In genomic region chr13:23739922-23740252, GRCm38 (mm10) we compare ENCODE assay signal across 8 mouse cellular contexts. TPM values are rescaled to one million over a fixed set of nuclear protein-coding genes. Genes with fewer than 3 reads are reported as not detected.
DNase-seq lines count a peak whose midpoint lies in the region; ATAC-seq and TF ChIP-seq lines count a peak whose summit lies in the region.

No protein-coding gene starts in this region.

- peaks cover 13% of the 10 kb centered on the region; the same call in 1 of the 2 replicates for H3K4me1 ChIP-seq in kidney, embryonic 14.5 days (ENCODE audit: control insufficient read depth, insufficient read depth, low read length)
- peaks cover 7% of the 10 kb centered on the region for H3K4me1 ChIP-seq in bone marrow macrophage, adult 2 months (ENCODE audit: control insufficient read depth, insufficient read depth, low read length)
- peaks cover 17% of the 10 kb centered on the region for H3K4me1 ChIP-seq in midbrain, embryonic 16.5 days (ENCODE audit: control insufficient read depth, insufficient read depth, low read length)

- peak overlapping the region; percentile 74 for H3K9ac ChIP-seq in kidney, embryonic 14.5 days (ENCODE audit: low read depth, low read length)
- H3K9ac ChIP-seq in midbrain, embryonic 16.5 days (ENCODE audit: low read depth, low read length) = peak overlapping the region; percentile 45; the same call in 1 of the 2 replicates

- no peak for TF ChIP-seq CTCF in bone marrow macrophage, adult 2 months (IDR thresholded peaks at IDR 0.05; ENCODE audit: low read depth, low read length)

- H3K36me3 ChIP-seq in kidney, embryonic 14.5 days (ENCODE audit: control insufficient read depth, insufficient read depth, low read length) = no peaks in the 10 kb centered on the region
- no peaks in the 10 kb centered on the region for H3K36me3 ChIP-seq in midbrain, embryonic 16.5 days (ENCODE audit: control insufficient read depth, insufficient read depth, low read length)

- peak overlapping the region; percentile 51 for H3K4me3 ChIP-seq in kidney, embryonic 14.5 days (ENCODE audit: low read length)
- peak overlapping the region; percentile 84 for H3K4me3 ChIP-seq in bone marrow macrophage, adult 2 months (ENCODE audit: insufficient read depth, low read length)
- H3K4me3 ChIP-seq in midbrain, embryonic 16.5 days (ENCODE audit: low read depth, low read length) = peak overlapping the region; percentile 55

- peak overlapping the region; percentile 72 for H3K4me2 ChIP-seq in kidney, embryonic 14.5 days (replicated peaks; ENCODE audit: low read depth, low read length)
- H3K4me2 ChIP-seq in midbrain, embryonic 16.5 days (ENCODE audit: low read length) = peak overlapping the region; percentile 95

- H3K9me3 ChIP-seq in kidney, embryonic 14.5 days (ENCODE audit: control insufficient read depth, low read length) = no peaks in the 10 kb centered on the region
- H3K9me3 ChIP-seq in midbrain, embryonic 16.5 days (replicated peaks; ENCODE audit: control insufficient read depth, low read length, poor library complexity, severe bottlenecking) = no peaks in the 10 kb centered on the region

- H3K27me3 ChIP-seq in kidney, embryonic 14.5 days (ENCODE audit: control insufficient read depth, insufficient read depth, low read length) = no peaks in the 10 kb centered on the region
- no peaks in the 10 kb centered on the region for H3K27me3 ChIP-seq in midbrain, embryonic 16.5 days (ENCODE audit: control insufficient read depth, insufficient read depth, low read depth, low read length)

- no peak for TF ChIP-seq POLR2A in bone marrow macrophage, adult 2 months (IDR thresholded peaks at IDR 0.05; ENCODE audit: borderline replicate concordance, low read depth, low read length)

- no peak for DNase-seq in kidney, postnatal 14 days
- DNase-seq in hindlimb bud, embryonic 11.5 days (ENCODE audit: extremely low spot score, low read depth, low spot score) = peak; percentile 77
- DNase-seq in cerebellum, adult 11-12 months = no peak
- DNase-seq in cerebellum, adult 8-10 months = no peak
- DNase-seq in adrenal gland, adult 18-20 months (ENCODE audit: low spot score in 2 of 2) = no peak

- H3K27ac ChIP-seq in kidney, embryonic 14.5 days (ENCODE audit: low read depth, low read length) = peak overlapping the region; percentile 99
- peak overlapping the region; percentile 98 for H3K27ac ChIP-seq in bone marrow macrophage, adult 2 months (ENCODE audit: insufficient read depth, low read depth, low read length)
- peak overlapping the region; percentile 56 for H3K27ac ChIP-seq in midbrain, embryonic 16.5 days (ENCODE audit: low read length)

- WGBS in kidney, embryonic 14.5 days = under 1% methylated on average over 14 of the region's 14 CpGs
- WGBS in midbrain, embryonic 16.5 days = under 1% methylated on average over 14 of the region's 14 CpGs

- ATAC-seq in kidney, embryonic 14.5 days (ENCODE audit: low FRiP score, low TSS enrichment) = no peak
- no peak for ATAC-seq in midbrain, embryonic 16.5 days

RNA-seq across cellular contexts. Expression of gene Hist1h1c, which starts 1.3 kb away (rescaled TPM):
- polyA plus RNA-seq in kidney, embryonic 14.5 days (2014; fragmentation: Nextera tagmentation; extraction: Ambion mirVana) = 21.6 and 28.4 TPM in 2 replicates
- polyA plus RNA-seq in bone marrow macrophage, adult 2 months (2012; ENCODE audit: insufficient read depth, insufficient read length, missing spikeins) = 75.5 and 80.8 TPM in 2 replicates
- 7.1 and 8.7 TPM in 2 replicates for polyA plus RNA-seq in midbrain, embryonic 16.5 days (2015; fragmentation: Nextera tagmentation; extraction: Ambion mirVana)
- 100 to 1,000 TPM; 157 to 187 TPM for total RNA-seq in adrenal gland, adult 18-20 months (2021)

RNA-seq across cellular contexts. Expression of gene Hist1h3c, which starts 5.5 kb away (rescaled TPM):
- 12.7 and 18.3 TPM in 2 replicates for polyA plus RNA-seq in kidney, embryonic 14.5 days (2014; fragmentation: Nextera tagmentation; extraction: Ambion mirVana)
- polyA plus RNA-seq in bone marrow macrophage, adult 2 months (2012; ENCODE audit: insufficient read depth, insufficient read length, missing spikeins) = 1.2 TPM in 1 of 2 replicates, not detected in the other
- 0.76 TPM in 1 of 2 replicates, not detected in the other for polyA plus RNA-seq in midbrain, embryonic 16.5 days (2015; fragmentation: Nextera tagmentation; extraction: Ambion mirVana)
- 1 to 10 TPM; 4.6 to 5.4 TPM for total RNA-seq in adrenal gland, adult 18-20 months (2021)

RNA-seq across cellular contexts. Expression of gene Hist1h2bb, which starts 6.6 kb away (rescaled TPM):
- polyA plus RNA-seq in kidney, embryonic 14.5 days (2014; fragmentation: Nextera tagmentation; extraction: Ambion mirVana) = 2.7 and 6.8 TPM in 2 replicates
- 1.3 TPM in 1 of 2 replicates, not detected in the other for polyA plus RNA-seq in bone marrow macrophage, adult 2 months (2012; ENCODE audit: insufficient read depth, insufficient read length, missing spikeins)
- not detected in 2 replicates for polyA plus RNA-seq in midbrain, embryonic 16.5 days (2015; fragmentation: Nextera tagmentation; extraction: Ambion mirVana)
- total RNA-seq in adrenal gland, adult 18-20 months (2021) = 10 to 100 TPM; 16.2 to 17.9 TPM

RNA-seq across cellular contexts. Expression of gene Hist1h2ab, which starts 11.0 kb away (rescaled TPM):
- polyA plus RNA-seq in kidney, embryonic 14.5 days (2014; fragmentation: Nextera tagmentation; extraction: Ambion mirVana) = 70.3 and 91.4 TPM in 2 replicates
- 4.3 and 8.4 TPM in 2 replicates for polyA plus RNA-seq in bone marrow macrophage, adult 2 months (2012; ENCODE audit: insufficient read depth, insufficient read length, missing spikeins)
- polyA plus RNA-seq in midbrain, embryonic 16.5 days (2015; fragmentation: Nextera tagmentation; extraction: Ambion mirVana) = 1.1 and 6.2 TPM in 2 replicates
- 10 to 100 TPM; 19.4 to 19.5 TPM for total RNA-seq in adrenal gland, adult 18-20 months (2021)

RNA-seq across cellular contexts. Expression of gene Hist1h3b, which starts 12.2 kb away (rescaled TPM):
- 12.5 and 22.2 TPM in 2 replicates for polyA plus RNA-seq in kidney, embryonic 14.5 days (2014; fragmentation: Nextera tagmentation; extraction: Ambion mirVana)
- 2.1 and 4.8 TPM in 2 replicates for polyA plus RNA-seq in bone marrow macrophage, adult 2 months (2012; ENCODE audit: insufficient read depth, insufficient read length, missing spikeins)
- polyA plus RNA-seq in midbrain, embryonic 16.5 days (2015; fragmentation: Nextera tagmentation; extraction: Ambion mirVana) = 0.89 and 1.1 TPM in 2 replicates
- 10 to 100 TPM; 16.4 to 23.4 TPM for total RNA-seq in adrenal gland, adult 18-20 months (2021)
